Mouse (Mus musculus) liver, postnatal 0 days (tissue): ENCODE results near the gene Slc16a10.

Experiments used
- CTCF ChIP-seq: sonication (generic); IDR thresholded peaks from 2 replicates; pipeline ENCODE4 v1.5.1; 2016; ENCODE audit warnings: antibody characterized with exemption, low read depth
- EP300 ChIP-seq: IDR thresholded peaks from 2 replicates; pipeline ENCODE4 v1.6.1; 2016; ENCODE audit warnings: antibody characterized with exemption, low read depth, mild to moderate bottlenecking

- TF ChIP-seq CTCF, result peak; percentile 17; the same call in 1 of the 2 replicates
- peak; percentile 81 for TF ChIP-seq EP300
Observed at GRCm38 (mm10) chr10:40147325-40148059, 5.4 kb upstream of the Slc16a10 start.
